8 mouse cellular contexts compared by ENCODE assay signal in the genomic region with DNA sequence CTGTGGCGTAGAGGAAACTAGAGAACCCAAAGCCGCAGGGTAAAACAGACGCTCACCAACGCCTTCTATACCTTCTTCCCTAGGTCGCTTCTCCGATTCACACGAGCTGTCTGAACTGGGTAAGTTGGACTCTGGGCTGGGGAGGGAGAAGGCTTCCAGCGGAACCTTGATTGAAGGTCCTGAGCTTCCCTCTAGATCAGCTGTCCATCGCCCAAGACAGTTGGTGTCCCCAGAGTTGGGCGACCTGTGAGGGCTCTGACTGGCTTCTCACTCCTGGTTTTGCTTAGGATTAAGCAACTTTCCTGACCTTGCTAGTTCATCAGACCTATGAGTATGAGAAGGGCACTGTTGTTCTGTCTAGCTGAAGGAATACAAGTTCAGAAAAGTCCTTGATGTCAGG. TPM values are rescaled to one million over a fixed set of nuclear protein-coding genes. Genes with fewer than 3 reads are reported as not detected.
DNase-seq lines count a peak whose midpoint lies in the region; ATAC-seq and TF ChIP-seq lines count a peak whose summit lies in the region.

No protein-coding gene starts in this region.

- no peak for TF ChIP-seq CTCF in kidney, adult 2 months (conservative IDR thresholded peaks at IDR 0.05; ENCODE audit: insufficient read depth, insufficient read length, low read depth, low read length)
- TF ChIP-seq CTCF in bone marrow, adult 2 months (IDR thresholded peaks at IDR 0.05; ENCODE audit: control insufficient read depth, insufficient read depth, low read length) = no peak

- no peak for TF ChIP-seq POLR2A in kidney, adult 2 months (IDR thresholded peaks at IDR 0.05; ENCODE audit: low read depth, low read length)
- no peak for TF ChIP-seq POLR2A in bone marrow, adult 2 months (IDR thresholded peaks at IDR 0.05; ENCODE audit: borderline replicate concordance, control insufficient read depth, low read depth, low read length)

- WGBS in kidney, adult 2 months = 7% methylated on average over 10 of the region's 10 CpGs
- WGBS in bone marrow, adult 2 months = 4% methylated on average over 10 of the region's 10 CpGs
- 12% methylated on average over 10 of the region's 10 CpGs for WGBS in hindbrain, embryonic 11.5 days
- WGBS in midbrain, embryonic 13.5 days = 19% methylated on average over 10 of the region's 10 CpGs

- H3K9ac ChIP-seq in hindbrain, embryonic 11.5 days (ENCODE audit: low read depth, low read length) = peak overlapping the region; percentile 52
- peak overlapping the region; percentile 81 for H3K9ac ChIP-seq in midbrain, embryonic 13.5 days (replicated peaks)

- H3K4me1 ChIP-seq in kidney, adult 2 months (ENCODE audit: control insufficient read depth, insufficient read depth, low read length) = peaks cover 33% of the 10 kb centered on the region
- H3K4me1 ChIP-seq in bone marrow, adult 2 months (ENCODE audit: control insufficient read depth, insufficient read depth, low read length) = peaks cover 5% of the 10 kb centered on the region
- H3K4me1 ChIP-seq in hindbrain, embryonic 11.5 days (replicated peaks; ENCODE audit: control insufficient read depth, insufficient read depth, low read length) = peaks cover 16% of the 10 kb centered on the region
- H3K4me1 ChIP-seq in midbrain, embryonic 13.5 days (replicated peaks) = peaks cover 50% of the 10 kb centered on the region

- H3K27me3 ChIP-seq in kidney, adult 2 months (replicated peaks; ENCODE audit: control insufficient read depth, insufficient read depth, low read length) = no peaks in the 10 kb centered on the region
- peaks cover 4% of the 10 kb centered on the region for H3K27me3 ChIP-seq in hindbrain, embryonic 11.5 days (ENCODE audit: control insufficient read depth, insufficient read depth, low read length)
- H3K27me3 ChIP-seq in midbrain, embryonic 13.5 days = peaks cover 11% of the 10 kb centered on the region

- H3K36me3 ChIP-seq in kidney, adult 2 months (ENCODE audit: control insufficient read depth, insufficient read depth, low read length) = peaks cover 3% of the 10 kb centered on the region; the same call in 1 of the 2 replicates
- H3K36me3 ChIP-seq in hindbrain, embryonic 11.5 days (ENCODE audit: control insufficient read depth, insufficient read depth, low read length) = no peaks in the 10 kb centered on the region
- peaks cover 37% of the 10 kb centered on the region for H3K36me3 ChIP-seq in midbrain, embryonic 13.5 days

- peak overlapping the region; percentile 57 for H3K27ac ChIP-seq in kidney, adult 2 months (ENCODE audit: insufficient read depth, low read depth, low read length)
- peak overlapping the region; percentile 90 for H3K27ac ChIP-seq in bone marrow, adult 2 months (ENCODE audit: control insufficient read depth, insufficient read depth, low read depth, low read length, poor library complexity)
- H3K27ac ChIP-seq in hindbrain, embryonic 11.5 days (ENCODE audit: low read depth, low read length) = peak overlapping the region; percentile 89; the same call in 1 of the 2 replicates
- peak overlapping the region; percentile 86 for H3K27ac ChIP-seq in midbrain, embryonic 13.5 days

- H3K9me3 ChIP-seq in hindbrain, embryonic 11.5 days (ENCODE audit: control insufficient read depth, low read length) = no peaks in the 10 kb centered on the region
- H3K9me3 ChIP-seq in midbrain, embryonic 13.5 days = no peaks in the 10 kb centered on the region

- peak overlapping the region; percentile 83 for H3K4me3 ChIP-seq in kidney, adult 2 months (ENCODE audit: insufficient read depth, low read depth, low read length)
- peak overlapping the region; percentile 96 for H3K4me3 ChIP-seq in bone marrow, adult 2 months (replicated peaks; ENCODE audit: control insufficient read depth, low read depth, low read length)
- H3K4me3 ChIP-seq in hindbrain, embryonic 11.5 days (ENCODE audit: low read depth, low read length) = peak overlapping the region; percentile 70
- H3K4me3 ChIP-seq in midbrain, embryonic 13.5 days (replicated peaks) = peak overlapping the region; percentile 83

- ATAC-seq in hindbrain, embryonic 11.5 days (ENCODE audit: low FRiP score) = no peak
- no peak; the same call in 1 of the 2 replicates for ATAC-seq in midbrain, embryonic 13.5 days

- peak overlapping the region; percentile 65 for H3K4me2 ChIP-seq in hindbrain, embryonic 11.5 days (replicated peaks; ENCODE audit: low read depth, low read length)
- H3K4me2 ChIP-seq in midbrain, embryonic 13.5 days (replicated peaks) = peak overlapping the region; percentile 97

- DNase-seq in kidney, adult 2 months = no peak
- DNase-seq in kidney, adult 8-10 months = no peak
- no peak for DNase-seq in hindbrain, embryonic 11.5 days (ENCODE audit: low spot score)
- no peak for DNase-seq in yolk sac, embryonic 10.5 days (ENCODE audit: low spot score)
- no peak for DNase-seq in right cerebral cortex, adult 2 months (ENCODE audit: low spot score in 2 of 2)
- no peak for DNase-seq in embryo, embryonic 9.5 days (ENCODE audit: extremely low spot score)

RNA-seq across cellular contexts. Expression of a gene that starts 1.1 kb away (rescaled TPM):
- polyA plus RNA-seq in kidney, adult 2 months (2012; rRNA removed) = 54.1 and 70.7 TPM in 2 replicates
- not detected in 2 replicates for polyA plus RNA-seq in bone marrow, adult 2 months (2011; ENCODE audit: insufficient read depth, insufficient read length, low replicate concordance, missing spikeins)
- polyA plus RNA-seq in hindbrain, embryonic 11.5 days (2014; fragmentation: Nextera tagmentation; extraction: Ambion mirVana) = 4.0 and 4.7 TPM in 2 replicates
- 1.5 and 2.5 TPM in 2 replicates for polyA plus RNA-seq in midbrain, embryonic 13.5 days (2015; fragmentation: Nextera tagmentation; extraction: Ambion mirVana)

RNA-seq across cellular contexts. Expression of a gene that starts 1.3 kb away (rescaled TPM):
- 81.9 and 92.5 TPM in 2 replicates for polyA plus RNA-seq in kidney, adult 2 months (2012; rRNA removed)
- polyA plus RNA-seq in bone marrow, adult 2 months (2011; ENCODE audit: insufficient read depth, insufficient read length, low replicate concordance, missing spikeins) = 14.9 and 15.4 TPM in 2 replicates
- 18.4 and 20.8 TPM in 2 replicates for polyA plus RNA-seq in hindbrain, embryonic 11.5 days (2014; fragmentation: Nextera tagmentation; extraction: Ambion mirVana)
- 32.8 and 36.0 TPM in 2 replicates for polyA plus RNA-seq in midbrain, embryonic 13.5 days (2015; fragmentation: Nextera tagmentation; extraction: Ambion mirVana)

RNA-seq across cellular contexts. Expression of a gene that starts 6.5 kb away (rescaled TPM):
- polyA plus RNA-seq in kidney, adult 2 months (2012; rRNA removed) = 4.3 and 5.3 TPM in 2 replicates
- polyA plus RNA-seq in bone marrow, adult 2 months (2011; ENCODE audit: insufficient read depth, insufficient read length, low replicate concordance, missing spikeins) = 2.9 and 6.7 TPM in 2 replicates
- 2.4 and 3.3 TPM in 2 replicates for polyA plus RNA-seq in hindbrain, embryonic 11.5 days (2014; fragmentation: Nextera tagmentation; extraction: Ambion mirVana)
- 8.0 and 8.9 TPM in 2 replicates for polyA plus RNA-seq in midbrain, embryonic 13.5 days (2015; fragmentation: Nextera tagmentation; extraction: Ambion mirVana)

RNA-seq across cellular contexts. Expression of a gene that starts 25.3 kb away (rescaled TPM):
- polyA plus RNA-seq in kidney, adult 2 months (2012; rRNA removed) = 41.5 and 49.3 TPM in 2 replicates
- polyA plus RNA-seq in bone marrow, adult 2 months (2011; ENCODE audit: insufficient read depth, insufficient read length, low replicate concordance, missing spikeins) = 0.45 and 2.0 TPM in 2 replicates
- polyA plus RNA-seq in hindbrain, embryonic 11.5 days (2014; fragmentation: Nextera tagmentation; extraction: Ambion mirVana) = 33.3 and 39.0 TPM in 2 replicates
- polyA plus RNA-seq in midbrain, embryonic 13.5 days (2015; fragmentation: Nextera tagmentation; extraction: Ambion mirVana) = 86.9 and 111 TPM in 2 replicates

RNA-seq across cellular contexts. Expression of a gene that starts 58.1 kb away (rescaled TPM):
- 13.5 and 15.3 TPM in 2 replicates for polyA plus RNA-seq in kidney, adult 2 months (2012; rRNA removed)
- polyA plus RNA-seq in bone marrow, adult 2 months (2011; ENCODE audit: insufficient read depth, insufficient read length, low replicate concordance, missing spikeins) = 4.8 and 8.0 TPM in 2 replicates
- 21.5 and 22.1 TPM in 2 replicates for polyA plus RNA-seq in hindbrain, embryonic 11.5 days (2014; fragmentation: Nextera tagmentation; extraction: Ambion mirVana)
- polyA plus RNA-seq in midbrain, embryonic 13.5 days (2015; fragmentation: Nextera tagmentation; extraction: Ambion mirVana) = 35.8 and 36.2 TPM in 2 replicates
